8 mouse cellular contexts compared by ENCODE assay signal in the genomic region with DNA sequence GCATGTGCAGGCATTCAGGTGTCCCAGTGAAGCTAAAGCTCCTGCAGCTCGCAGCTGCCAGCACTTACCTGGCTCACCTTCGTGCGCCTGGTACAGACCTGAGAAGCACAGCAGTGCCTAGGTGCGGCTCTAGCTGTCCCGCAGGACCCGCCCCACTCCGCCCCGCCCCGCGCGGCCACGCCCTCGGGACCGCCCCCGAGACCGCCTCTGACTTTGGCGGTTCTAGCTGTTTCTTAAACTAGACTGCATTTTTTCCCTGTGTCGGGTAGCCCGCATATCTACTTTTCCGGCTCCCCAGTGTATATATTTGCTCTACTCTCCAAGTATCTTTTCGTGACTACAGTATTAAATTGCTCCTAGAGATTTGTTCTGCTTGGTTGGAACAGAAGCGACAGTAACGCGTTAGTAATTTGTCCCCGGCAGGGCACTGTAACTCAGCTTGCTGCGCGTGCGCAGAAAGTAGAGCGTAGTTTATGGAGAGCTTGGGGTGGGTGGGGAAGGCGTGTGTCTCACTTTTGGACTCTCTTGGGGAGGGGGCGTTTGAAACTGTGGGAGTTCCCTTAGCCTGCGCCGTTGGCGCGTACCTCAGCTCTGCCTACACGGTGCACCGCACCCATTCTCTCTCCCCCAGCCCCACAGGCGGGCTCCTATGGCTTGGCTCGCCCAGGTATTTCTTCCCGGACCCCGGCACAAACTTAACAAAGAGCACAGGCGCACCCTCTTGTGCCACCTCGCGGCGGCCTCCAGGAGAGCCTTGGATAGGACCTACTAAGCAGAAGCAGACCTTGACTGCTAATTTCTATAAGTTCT. TPM values are rescaled to one million over a fixed set of nuclear protein-coding genes. Genes with fewer than 3 reads are reported as not detected.
DNase-seq lines count a peak whose midpoint lies in the region; ATAC-seq and TF ChIP-seq lines count a peak whose summit lies in the region.

A gene (minus strand): TSS at position 159 of the 810 bp plus-strand sequence.

- DNase-seq in 3T3-L1 (ENCODE audit: low read depth, low spot score): peak; percentile 96
- peak; percentile 86 to 89 for DNase-seq in adrenal gland, postnatal 4 days (ENCODE audit: low spot score in 2 of 2)
- peak; percentile 98 for DNase-seq in embryonic facial prominence, embryonic 14.5 days (ENCODE audit: low spot score)
- peak; percentile 95 to 98 for DNase-seq in heart, adult 2 months
- peak; percentile 96 to 97 for DNase-seq in kidney, adult 8-10 months
- peak; percentile 97 to 98 for DNase-seq in spleen, postnatal 10 days (ENCODE audit: low spot score in 2 of 2)

- TF ChIP-seq CTCF in heart, adult 2 months (IDR thresholded peaks at IDR 0.05): peak; percentile 85

- H3K36me3 ChIP-seq in embryonic facial prominence, embryonic 14.5 days (ENCODE audit: control insufficient read depth, insufficient read depth, low read length): no peaks in the 10 kb centered on the region
- H3K36me3 ChIP-seq in heart, adult 2 months (ENCODE audit: control insufficient read depth, insufficient read depth, low read length): no peaks in the 10 kb centered on the region
- H3K36me3 ChIP-seq in limb, embryonic 13.5 days: no peaks in the 10 kb centered on the region
- H3K36me3 ChIP-seq in midbrain, embryonic 16.5 days (ENCODE audit: control insufficient read depth, insufficient read depth, low read length): no peaks in the 10 kb centered on the region

- intact Hi-C loops in heart, adult 2 months (cut with DNase I): loop anchor here (1.0 to 5.0 kb wide), 2 partner anchors 24 to 42 kb away; no protein-coding TSS in a partner anchor

- H3K9ac ChIP-seq in embryonic facial prominence, embryonic 14.5 days (ENCODE audit: low read depth, low read length): peak within 1 kb of the TSS; percentile 77
- H3K9ac ChIP-seq in heart, adult 2 months (ENCODE audit: low read depth, low read length): peak within 1 kb of the TSS; percentile 83
- H3K9ac ChIP-seq in limb, embryonic 13.5 days: peak within 1 kb of the TSS; percentile 84
- H3K9ac ChIP-seq in midbrain, embryonic 16.5 days (ENCODE audit: low read depth, low read length): peak within 1 kb of the TSS; percentile 77

- H3K27me3 ChIP-seq in embryonic facial prominence, embryonic 14.5 days (replicated peaks; ENCODE audit: control insufficient read depth, insufficient read depth, low read length): peaks cover 11% of the 10 kb centered on the region; the same call in 1 of the 2 replicates
- no peaks in the 10 kb centered on the region for H3K27me3 ChIP-seq in heart, adult 2 months (ENCODE audit: control insufficient read depth, insufficient read depth, low read length)
- peaks cover 27% of the 10 kb centered on the region for H3K27me3 ChIP-seq in limb, embryonic 13.5 days
- H3K27me3 ChIP-seq in midbrain, embryonic 16.5 days (ENCODE audit: control insufficient read depth, insufficient read depth, low read depth, low read length): peaks cover 2% of the 10 kb centered on the region; the same call in 1 of the 2 replicates

- H3K4me2 ChIP-seq in embryonic facial prominence, embryonic 14.5 days (ENCODE audit: low read depth, low read length): peak within 1 kb of the TSS; percentile 79
- peak within 1 kb of the TSS; percentile 88 for H3K4me2 ChIP-seq in limb, embryonic 13.5 days (replicated peaks)
- H3K4me2 ChIP-seq in midbrain, embryonic 16.5 days (ENCODE audit: low read length): peak within 1 kb of the TSS; percentile 94

- peak within 1 kb of the TSS; percentile 64 for H3K4me3 ChIP-seq in embryonic facial prominence, embryonic 14.5 days (ENCODE audit: low read depth, low read length)
- peak within 1 kb of the TSS; percentile 96 for H3K4me3 ChIP-seq in heart, adult 2 months
- peak within 1 kb of the TSS; percentile 65 for H3K4me3 ChIP-seq in limb, embryonic 13.5 days
- peak within 1 kb of the TSS; percentile 73 for H3K4me3 ChIP-seq in midbrain, embryonic 16.5 days (ENCODE audit: low read depth, low read length)

- no peaks in the 10 kb centered on the region for H3K9me3 ChIP-seq in embryonic facial prominence, embryonic 14.5 days (ENCODE audit: control insufficient read depth, low read length)
- H3K9me3 ChIP-seq in limb, embryonic 13.5 days: no peaks in the 10 kb centered on the region
- no peaks in the 10 kb centered on the region for H3K9me3 ChIP-seq in midbrain, embryonic 16.5 days (replicated peaks; ENCODE audit: control insufficient read depth, low read length, poor library complexity, severe bottlenecking)

- peak within 1 kb of the TSS; percentile 86 for H3K27ac ChIP-seq in embryonic facial prominence, embryonic 14.5 days (replicated peaks; ENCODE audit: low read depth, low read length)
- H3K27ac ChIP-seq in heart, adult 2 months: peak within 1 kb of the TSS; percentile 90
- peak within 1 kb of the TSS; percentile 90 for H3K27ac ChIP-seq in limb, embryonic 13.5 days
- H3K27ac ChIP-seq in midbrain, embryonic 16.5 days (ENCODE audit: low read length): peak within 1 kb of the TSS; percentile 83

- peak; percentile 96 for ATAC-seq in embryonic facial prominence, embryonic 14.5 days (ENCODE audit: low read depth)
- ATAC-seq in limb, embryonic 13.5 days (ENCODE audit: low FRiP score, low read depth): peak; percentile 96
- peak; percentile 97 for ATAC-seq in midbrain, embryonic 16.5 days

- no peaks in the 10 kb centered on the region for H3K79me2 ChIP-seq in heart, adult 2 months (replicated peaks; ENCODE audit: control insufficient read depth, insufficient read depth, low read length)

- peak; percentile 52; the same call in 1 of the 2 replicates for TF ChIP-seq EP300 in heart, adult 2 months (IDR thresholded peaks at IDR 0.05; ENCODE audit: insufficient read depth, low read depth, low read length)

- TF ChIP-seq POLR2A in heart, adult 2 months (IDR thresholded peaks at IDR 0.05; ENCODE audit: insufficient read depth, low read depth, low read length): peak; percentile 75

- under 1% methylated on average over 45 of the region's 45 CpGs for WGBS in embryonic facial prominence, embryonic 14.5 days
- under 1% methylated on average over 45 of the region's 45 CpGs for WGBS in heart, adult 2 months
- under 1% methylated on average over 45 of the region's 45 CpGs for WGBS in limb, embryonic 13.5 days
- under 1% methylated on average over 45 of the region's 45 CpGs for WGBS in midbrain, embryonic 16.5 days

- H3K4me1 ChIP-seq in embryonic facial prominence, embryonic 14.5 days (ENCODE audit: control insufficient read depth, insufficient read depth, low read length): no peaks in the 10 kb centered on the region
- peaks cover 4% of the 10 kb centered on the region for H3K4me1 ChIP-seq in heart, adult 2 months (ENCODE audit: control insufficient read depth, insufficient read depth, low read length)
- peaks cover 14% of the 10 kb centered on the region for H3K4me1 ChIP-seq in limb, embryonic 13.5 days
- peaks cover 14% of the 10 kb centered on the region for H3K4me1 ChIP-seq in midbrain, embryonic 16.5 days (ENCODE audit: control insufficient read depth, insufficient read depth, low read length)

RNA-seq across cellular contexts. Expression of the gene that starts here (rescaled TPM):
- 10 to 100 TPM; 67.2 to 77.2 TPM for total RNA-seq in adrenal gland, postnatal 4 days (2021)
- polyA plus RNA-seq in embryonic facial prominence, embryonic 14.5 days (2014; fragmentation: Nextera tagmentation; extraction: Ambion mirVana): 74.7 and 86.9 TPM in 2 replicates
- total RNA-seq in heart, adult 2 months (2021): 100 to 1,000 TPM; 274 to 351 TPM
- 788 and 868 TPM in 2 replicates for polyA plus RNA-seq in heart, adult 2 months (2012; rRNA removed)
- 33.1 and 33.7 TPM in 2 replicates for polyA plus RNA-seq in limb, embryonic 13.5 days (2015; fragmentation: Nextera tagmentation; extraction: Ambion mirVana)
- 138 and 170 TPM in 2 replicates for polyA plus RNA-seq in midbrain, embryonic 16.5 days (2015; fragmentation: Nextera tagmentation; extraction: Ambion mirVana)

Comparison
In these comparisons a context has a peak if more than half of its experiments do, and no peak if none do; other contexts are left out.
1. Peak in every context shown above with its lines: DNase-seq, ATAC-seq, H3K4me3 ChIP-seq and H3K27ac ChIP-seq.